Mouse (Mus musculus) midbrain, embryonic 13.5 days (tissue): ENCODE results near the gene Defb28. TPM values are rescaled to one million over a fixed set of nuclear protein-coding genes. Genes with fewer than 3 reads are reported as not detected.

Source experiments
- ATAC-seq: fragments of 200-750 bp; cut with Nextera tagmentation; 2 replicates; pipeline ENCODE4 v1.8.0; 2017; ENCODE audit warnings: mild to moderate bottlenecking, moderate TSS enrichment, moderate library complexity
- H3K27ac ChIP-seq: fragments of 300-500 bp; sonication (generic); 2 replicates; pipeline ENCODE4 v1.5.1; 2015; ENCODE audit warnings: inconsistent platforms, mild to moderate bottlenecking, moderate library complexity
- H3K27me3 ChIP-seq: fragments of 300-500 bp; sonication (generic); 2 replicates; pipeline ENCODE4 v1.6.1; 2015; ENCODE audit warnings: mild to moderate bottlenecking, inconsistent platforms
- H3K36me3 ChIP-seq: fragments of 300-500 bp; sonication (generic); 2 replicates; pipeline ENCODE4 v1.6.1; 2015; ENCODE audit warnings: mild to moderate bottlenecking, inconsistent platforms
- H3K4me1 ChIP-seq: fragments of 300-500 bp; sonication (generic); replicated peaks from 2 replicates; pipeline ENCODE4 v1.6.1; 2015; ENCODE audit warnings: inconsistent platforms
- H3K4me2 ChIP-seq: fragments of 300-500 bp; sonication (generic); replicated peaks from 2 replicates; pipeline ENCODE4 v1.6.1; 2015; ENCODE audit warnings: moderate library complexity, mild to moderate bottlenecking, inconsistent platforms
- H3K4me3 ChIP-seq: fragments of 300-500 bp; sonication (generic); replicated peaks from 2 replicates; pipeline ENCODE4 v1.5.1; 2015; ENCODE audit warnings: mild to moderate bottlenecking, inconsistent platforms
- H3K9ac ChIP-seq: fragments of 300-500 bp; sonication (generic); replicated peaks from 2 replicates; pipeline ENCODE4 v1.6.1; 2015; ENCODE audit warnings: mild to moderate bottlenecking, inconsistent platforms
- H3K9me3 ChIP-seq: fragments of 300-500 bp; sonication (generic); 2 replicates; pipeline ENCODE4 v1.6.1; 2016; ENCODE audit warnings: mild to moderate bottlenecking, inconsistent platforms
- WGBS: fragments of 180-500 bp; shearing (Covaris S2); methylation state at CpG from one replicate; pipeline ENCODE4 v1.1.7; 2015; 5-methylcytosine and 5-hydroxymethylcytosine counted together
- polyA plus RNA-seq: library from polyadenylated mRNA; unstranded; fragments of >200 nt; fragmentation: Nextera tagmentation; extraction: Ambion mirVana; gene quantifications from 2 replicates; pipeline ENCODE4 v1.2.1, GENCODE M21; 2015

Gene Defb28
- polyA plus RNA-seq, 1 experiment from 2014 or later, result not detected

DNA sequence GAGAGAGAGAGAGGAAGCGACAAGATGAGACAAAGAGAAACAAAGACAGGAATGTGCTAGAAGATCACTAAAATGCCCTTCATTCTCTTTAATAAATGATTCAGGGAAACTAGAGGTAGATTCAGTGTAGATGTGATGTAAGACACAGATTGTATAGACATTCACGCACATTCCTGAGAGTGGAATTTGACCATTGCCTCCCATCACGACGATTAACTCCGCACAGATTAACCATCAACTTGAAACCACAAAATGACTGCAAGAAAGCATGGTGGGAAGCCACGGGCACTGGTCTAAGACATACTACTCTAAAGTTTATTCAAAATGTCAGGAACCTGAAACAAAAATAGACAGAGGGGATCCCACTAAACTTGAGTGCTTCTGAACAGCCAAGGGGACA lies 52.3 kb downstream of the Defb28 start:
- ATAC-seq, result no peak
- WGBS, result 87% methylated on average over 6 of the region's 6 CpGs
- no peak overlapping the region for H3K9ac ChIP-seq

More for the DNA sequence above, 52.3 kb downstream of the Defb28 start:
- no peak overlapping the region for H3K27ac ChIP-seq
- H3K4me2 ChIP-seq, result no peak overlapping the region
- H3K27me3 ChIP-seq, result no peaks in the 10 kb centered on the region
- H3K4me3 ChIP-seq, result no peak overlapping the region
- no peaks in the 10 kb centered on the region for H3K36me3 ChIP-seq
- H3K4me1 ChIP-seq, result no peaks in the 10 kb centered on the region
- H3K9me3 ChIP-seq, result no peaks in the 10 kb centered on the region

Other genes starting within 250 kb of the Defb28 start
- gene Tbc1d20, start 224.4 kb upstream of the Defb28 start, polyA plus RNA-seq, result 32.2 and 36.2 TPM in 2 replicates
- gene Rbck1, start 185.6 kb upstream of the Defb28 start, polyA plus RNA-seq, result 99.2 and 108 TPM in 2 replicates
- gene Trib3, start 174.2 kb upstream of the Defb28 start, polyA plus RNA-seq, result 0.82 and 0.89 TPM in 2 replicates
- gene Nrsn2, start 141.6 kb upstream of the Defb28 start, polyA plus RNA-seq, result 26.8 and 28.5 TPM in 2 replicates
- gene Sox12, start 120.2 kb upstream of the Defb28 start, polyA plus RNA-seq, result 18.2 and 18.5 TPM in 2 replicates
- 21.4 and 26.4 TPM in 2 replicates for gene Zcchc3, start 103.2 kb upstream of the Defb28 start, polyA plus RNA-seq
- gene 6820408C15Rik, start 102.7 kb upstream of the Defb28 start, polyA plus RNA-seq, result 0.39 and 1.7 TPM in 2 replicates
- not detected in 2 replicates for gene Defb23, start 53.6 kb upstream of the Defb28 start, polyA plus RNA-seq
- gene Defb20, start 41.2 kb upstream of the Defb28 start, polyA plus RNA-seq, result not detected in 2 replicates
- not detected in 2 replicates for gene Defb22, start 28.1 kb upstream of the Defb28 start, polyA plus RNA-seq
- gene Defb26, start 6.6 kb upstream of the Defb28 start, polyA plus RNA-seq, result not detected in 2 replicates
- gene Defb29, start 21.8 kb downstream of the Defb28 start, polyA plus RNA-seq, result not detected in 2 replicates
- not detected in 2 replicates for gene Gm17416, start 51.1 kb downstream of the Defb28 start, polyA plus RNA-seq
- gene Defb21, start 54.5 kb downstream of the Defb28 start, polyA plus RNA-seq, result not detected in 2 replicates
- not detected in 2 replicates for gene Defb19, start 62.1 kb downstream of the Defb28 start, polyA plus RNA-seq
- not detected in 2 replicates for gene Defb45, start 81.1 kb downstream of the Defb28 start, polyA plus RNA-seq
- gene Defb36, start 86.1 kb downstream of the Defb28 start, polyA plus RNA-seq, result not detected in 2 replicates
- not detected in 2 replicates for gene Defb25, start 104.8 kb downstream of the Defb28 start, polyA plus RNA-seq
- gene Rem1, start 108.7 kb downstream of the Defb28 start, polyA plus RNA-seq, result 0.15 and 0.27 TPM in 2 replicates
- 171 and 181 TPM in 2 replicates for gene H13, start 151.2 kb downstream of the Defb28 start, polyA plus RNA-seq
- 42.7 and 44.1 TPM in 2 replicates for gene Mcts2, start 168.8 kb downstream of the Defb28 start, polyA plus RNA-seq
- 32.8 and 39.4 TPM in 2 replicates for gene Id1, start 218.0 kb downstream of the Defb28 start, polyA plus RNA-seq
- 4.1 and 5.5 TPM in 2 replicates for gene Cox4i2, start 235.9 kb downstream of the Defb28 start, polyA plus RNA-seq